Mouse (Mus musculus): Measurements from ENCODE around the gene Wnt3. TPM values are rescaled to one million over a fixed set of nuclear protein-coding genes. Genes with fewer than 3 reads are reported as not detected.

The Wnt3 gene
- not detected in 2 replicates for polyA plus RNA-seq (2015; fragmentation: Nextera tagmentation; extraction: Ambion mirVana)

GRCm38 (mm10) chr11:103773387-103774227 lies at the start of gene Wnt3:
Gene Wnt3 (plus strand): TSS chr11:103774150.
- ATAC-seq (replicated peaks; ENCODE audit: extremely low read depth, insufficient read depth, low FRiP score), result no peak
- H3K4me1 ChIP-seq (ENCODE audit: control insufficient read depth, insufficient read depth, low read length), result peaks cover 8% of the 10 kb centered on the region
- no peaks in the 10 kb centered on the region for H3K36me3 ChIP-seq (ENCODE audit: control insufficient read depth, insufficient read depth)
- H3K27ac ChIP-seq (ENCODE audit: low read length), result no peak within 1 kb of the TSS
- no peaks in the 10 kb centered on the region for H3K9me3 ChIP-seq (replicated peaks; ENCODE audit: control insufficient read depth, low read length)
- H3K27me3 ChIP-seq (ENCODE audit: control insufficient read depth, insufficient read depth, low read length), result peaks cover 90% of the 10 kb centered on the region
- WGBS, result under 1% methylated on average over 60 of the region's 60 CpGs
- H3K4me3 ChIP-seq (ENCODE audit: low read length), result peak within 1 kb of the TSS; percentile 36
- H3K4me2 ChIP-seq (ENCODE audit: low read depth, low read length), result peak within 1 kb of the TSS; percentile 51
- no peak within 1 kb of the TSS for H3K9ac ChIP-seq (ENCODE audit: low read length)

GRCm38 (mm10) chr11:103724331-103724771 lies 49.6 kb upstream of the Wnt3 start:
- no peaks in the 10 kb centered on the region for H3K27me3 ChIP-seq (ENCODE audit: control insufficient read depth, insufficient read depth, low read length)
- no peak overlapping the region for H3K27ac ChIP-seq (ENCODE audit: low read length)
- no peak overlapping the region for H3K4me2 ChIP-seq (ENCODE audit: low read depth, low read length)
- H3K4me3 ChIP-seq (ENCODE audit: low read length), result no peak overlapping the region
- H3K4me1 ChIP-seq (ENCODE audit: control insufficient read depth, insufficient read depth, low read length), result peaks cover 6% of the 10 kb centered on the region; the same call in 1 of the 2 replicates
- 62% methylated on average over 11 of the region's 11 CpGs for WGBS
- no peaks in the 10 kb centered on the region for H3K9me3 ChIP-seq (replicated peaks; ENCODE audit: control insufficient read depth, low read length)
- H3K9ac ChIP-seq (ENCODE audit: low read length), result no peak overlapping the region
- no peak for ATAC-seq (replicated peaks; ENCODE audit: extremely low read depth, insufficient read depth, low FRiP score)
- H3K36me3 ChIP-seq (ENCODE audit: control insufficient read depth, insufficient read depth), result no peaks in the 10 kb centered on the region

GRCm38 (mm10) chr11:103729282-103729985 lies 44.5 kb upstream of the Wnt3 start:
- H3K4me1 ChIP-seq (ENCODE audit: control insufficient read depth, insufficient read depth, low read length), result peaks cover 4% of the 10 kb centered on the region; the same call in 1 of the 2 replicates
- H3K27me3 ChIP-seq (ENCODE audit: control insufficient read depth, insufficient read depth, low read length), result no peaks in the 10 kb centered on the region
- no peaks in the 10 kb centered on the region for H3K9me3 ChIP-seq (replicated peaks; ENCODE audit: control insufficient read depth, low read length)
- H3K4me3 ChIP-seq (ENCODE audit: low read length), result no peak overlapping the region
- no peak overlapping the region for H3K4me2 ChIP-seq (ENCODE audit: low read depth, low read length)
- H3K36me3 ChIP-seq (ENCODE audit: control insufficient read depth, insufficient read depth), result no peaks in the 10 kb centered on the region
- no peak overlapping the region for H3K27ac ChIP-seq (ENCODE audit: low read length)
- WGBS, result 59% methylated on average over 9 of the region's 9 CpGs
- no peak overlapping the region for H3K9ac ChIP-seq (ENCODE audit: low read length)
- no peak for ATAC-seq (replicated peaks; ENCODE audit: extremely low read depth, insufficient read depth, low FRiP score)

GRCm38 (mm10) chr11:103731594-103731993 lies 42.4 kb upstream of the Wnt3 start:
- ATAC-seq (replicated peaks; ENCODE audit: extremely low read depth, insufficient read depth, low FRiP score), result 0 out of 2 replicates have a peak, but pooled peaks have one; percentile 10
- H3K9ac ChIP-seq (ENCODE audit: low read length), result no peak overlapping the region
- H3K36me3 ChIP-seq (ENCODE audit: control insufficient read depth, insufficient read depth), result no peaks in the 10 kb centered on the region
- H3K4me2 ChIP-seq (ENCODE audit: low read depth, low read length), result no peak overlapping the region
- no peak overlapping the region for H3K27ac ChIP-seq (ENCODE audit: low read length)
- whole genome bisulfite sequencing, result 59% methylated on average over 9 of the region's 9 CpGs
- peaks cover 4% of the 10 kb centered on the region; the same call in 1 of the 2 replicates for H3K4me1 ChIP-seq (ENCODE audit: control insufficient read depth, insufficient read depth, low read length)
- H3K9me3 ChIP-seq (replicated peaks; ENCODE audit: control insufficient read depth, low read length), result no peaks in the 10 kb centered on the region
- no peak overlapping the region for H3K4me3 ChIP-seq (ENCODE audit: low read length)
- no peaks in the 10 kb centered on the region for H3K27me3 ChIP-seq (ENCODE audit: control insufficient read depth, insufficient read depth, low read length)

GRCm38 (mm10) chr11:103732306-103732705 lies 41.6 kb upstream of the Wnt3 start:
- Histone ChIP-seq H3K4me3 (ENCODE audit: low read length) (no peak overlapping the region), H3K4me1 (ENCODE audit: control insufficient read depth, insufficient read depth, low read length) (peaks cover 4% of the 10 kb centered on the region; the same call in 1 of the 2 replicates), H3K27ac (ENCODE audit: low read length) (no peak overlapping the region), H3K4me2 (ENCODE audit: low read depth, low read length) (no peak overlapping the region), H3K36me3 (ENCODE audit: control insufficient read depth, insufficient read depth) (no peaks in the 10 kb centered on the region), H3K9me3 (replicated peaks; ENCODE audit: control insufficient read depth, low read length) (no peaks in the 10 kb centered on the region), H3K27me3 (ENCODE audit: control insufficient read depth, insufficient read depth, low read length) (no peaks in the 10 kb centered on the region), H3K9ac (ENCODE audit: low read length) (no peak overlapping the region)
- WGBS, result 81% methylated on average over 7 of the region's 7 CpGs
- ATAC-seq (replicated peaks; ENCODE audit: extremely low read depth, insufficient read depth, low FRiP score), result no peak

GRCm38 (mm10) chr11:103733069-103733468 lies 40.9 kb upstream of the Wnt3 start:
- Histone ChIP-seq H3K4me3 (ENCODE audit: low read length) (no peak overlapping the region), H3K4me1 (ENCODE audit: control insufficient read depth, insufficient read depth, low read length) (peaks cover 4% of the 10 kb centered on the region; the same call in 1 of the 2 replicates), H3K27ac (ENCODE audit: low read length) (no peak overlapping the region), H3K4me2 (ENCODE audit: low read depth, low read length) (no peak overlapping the region), H3K36me3 (ENCODE audit: control insufficient read depth, insufficient read depth) (no peaks in the 10 kb centered on the region), H3K9ac (ENCODE audit: low read length) (no peak overlapping the region), H3K9me3 (replicated peaks; ENCODE audit: control insufficient read depth, low read length) (no peaks in the 10 kb centered on the region), H3K27me3 (ENCODE audit: control insufficient read depth, insufficient read depth, low read length) (no peaks in the 10 kb centered on the region)
- no peak for ATAC-seq (replicated peaks; ENCODE audit: extremely low read depth, insufficient read depth, low FRiP score)
- 71% methylated on average over 4 of the region's 4 CpGs for WGBS

- Histone ChIP-seq H3K4me1 (ENCODE audit: control insufficient read depth, insufficient read depth, low read length) (peaks cover 4% of the 10 kb centered on the region; the same call in 1 of the 2 replicates), H3K4me3 (ENCODE audit: low read length) (no peak overlapping the region), H3K9me3 (replicated peaks; ENCODE audit: control insufficient read depth, low read length) (no peaks in the 10 kb centered on the region), H3K9ac (ENCODE audit: low read length) (no peak overlapping the region), H3K4me2 (ENCODE audit: low read depth, low read length) (no peak overlapping the region), H3K27ac (ENCODE audit: low read length) (no peak overlapping the region), H3K27me3 (ENCODE audit: control insufficient read depth, insufficient read depth, low read length) (no peaks in the 10 kb centered on the region), H3K36me3 (ENCODE audit: control insufficient read depth, insufficient read depth) (no peaks in the 10 kb centered on the region)
- no peak for ATAC-seq (replicated peaks; ENCODE audit: extremely low read depth, insufficient read depth, low FRiP score)
- WGBS, result 81% methylated on average over 2 of the region's 2 CpGs
These were observed 40.0 kb upstream of the Wnt3 start for GRCm38 (mm10) chr11:103733961-103734360.

GRCm38 (mm10) chr11:103734411-103735045 lies 39.4 kb upstream of the Wnt3 start:
- Histone ChIP-seq H3K4me1 (ENCODE audit: control insufficient read depth, insufficient read depth, low read length) (peaks cover 4% of the 10 kb centered on the region; the same call in 1 of the 2 replicates), H3K27me3 (ENCODE audit: control insufficient read depth, insufficient read depth, low read length) (no peaks in the 10 kb centered on the region), H3K4me2 (ENCODE audit: low read depth, low read length) (no peak overlapping the region), H3K9me3 (replicated peaks; ENCODE audit: control insufficient read depth, low read length) (no peaks in the 10 kb centered on the region), H3K27ac (ENCODE audit: low read length) (no peak overlapping the region), H3K36me3 (ENCODE audit: control insufficient read depth, insufficient read depth) (no peaks in the 10 kb centered on the region), H3K4me3 (ENCODE audit: low read length) (no peak overlapping the region), H3K9ac (ENCODE audit: low read length) (no peak overlapping the region)
- no peak for ATAC-seq (replicated peaks; ENCODE audit: extremely low read depth, insufficient read depth, low FRiP score)
- WGBS, result 56% methylated on average over 5 of the region's 5 CpGs
